Mouse (Mus musculus): Measurements from ENCODE around the gene Angptl8.

DNA sequence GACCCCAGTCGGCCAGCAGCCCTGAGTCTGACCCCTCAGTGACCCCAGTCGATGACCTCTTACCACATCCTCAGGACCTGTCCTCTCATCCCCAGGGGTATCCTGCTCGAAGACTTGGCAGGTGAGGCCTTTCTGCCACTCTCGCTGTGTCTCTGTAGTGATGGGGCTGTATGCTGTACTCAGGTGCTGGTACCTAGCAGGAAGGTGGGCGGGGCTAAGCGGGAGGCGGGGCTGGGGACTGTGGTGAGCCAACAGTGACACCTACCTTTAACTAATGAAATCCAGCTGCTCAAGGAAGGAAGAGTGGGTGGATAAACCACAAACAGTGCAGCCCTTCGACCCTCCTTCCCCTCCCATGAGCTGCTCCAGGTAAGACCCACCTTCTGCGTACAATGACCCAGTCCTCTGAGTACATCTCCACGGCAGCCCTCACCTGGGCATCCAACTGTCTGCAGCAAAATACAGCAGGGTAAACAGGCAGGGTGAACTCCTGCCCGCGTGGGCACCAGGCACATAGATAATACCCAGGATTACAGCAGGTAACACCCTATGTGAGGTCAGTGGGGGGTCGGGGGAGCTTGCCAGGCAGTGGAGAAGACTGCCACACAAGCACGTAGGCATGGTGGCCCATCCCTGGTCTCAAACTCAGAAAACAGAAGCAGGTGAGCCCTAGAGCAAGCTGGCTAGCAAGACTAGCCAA lies 10.2 kb downstream of the Angptl8 start:
- TF ChIP-seq CTCF (IDR thresholded peaks at IDR 0.05; ENCODE audit: extremely low read depth, insufficient read depth, low read length) (no peak), POLR2A (IDR thresholded peaks at IDR 0.05; ENCODE audit: extremely low read depth, insufficient read depth, low read length) (no peak)

All from cortical plate, adult 2 months (tissue).